Mouse (Mus musculus) limb, embryonic 15.5 days (tissue): Measurements from ENCODE around the gene Gal3st4. TPM values are rescaled to one million over a fixed set of nuclear protein-coding genes. Genes with fewer than 3 reads are reported as not detected.

ENCODE experiments used
- ATAC-seq: fragments of 200-750 bp; cut with Nextera tagmentation; 2 replicates; pipeline ENCODE4 v1.8.0; 2017; ENCODE audit warnings: low read depth, moderate TSS enrichment; ENCODE audit not compliant: insufficient number of reproducible peaks, low FRiP score, low TSS enrichment
- H3K27ac ChIP-seq: fragments of 300-500 bp; sonication (generic); 2 replicates; pipeline ENCODE4 v1.5.1; 2015; ENCODE audit warnings: moderate library complexity, mild to moderate bottlenecking, inconsistent platforms
- H3K27me3 ChIP-seq: fragments of 300-500 bp; sonication (generic); 2 replicates; pipeline ENCODE4 v1.6.1; 2015; ENCODE audit warnings: inconsistent platforms
- H3K36me3 ChIP-seq: fragments of 300-500 bp; sonication (generic); 2 replicates; pipeline ENCODE4 v1.6.1; 2015; ENCODE audit warnings: inconsistent platforms
- H3K4me1 ChIP-seq: fragments of 300-500 bp; sonication (generic); 2 replicates; pipeline ENCODE4 v1.6.1; 2015; ENCODE audit warnings: inconsistent platforms
- H3K4me2 ChIP-seq: fragments of 300-500 bp; sonication (generic); 2 replicates; pipeline ENCODE4 v1.6.1; 2015; ENCODE audit warnings: mild to moderate bottlenecking, inconsistent platforms
- H3K4me3 ChIP-seq: fragments of 300-500 bp; sonication (generic); 2 replicates; pipeline ENCODE4 v1.5.1; 2015; ENCODE audit warnings: mild to moderate bottlenecking, inconsistent platforms
- H3K9ac ChIP-seq: fragments of 300-500 bp; sonication (generic); 2 replicates; pipeline ENCODE4 v1.6.1; 2015; ENCODE audit warnings: inconsistent platforms
- H3K9me3 ChIP-seq: fragments of 300-500 bp; sonication (generic); 2 replicates; pipeline ENCODE4 v1.6.1; 2016; ENCODE audit warnings: inconsistent platforms
- WGBS: fragments of 180-500 bp; shearing (Covaris S2); methylation state at CpG from one replicate; pipeline ENCODE4 v1.1.7; 2015; 5-methylcytosine and 5-hydroxymethylcytosine counted together
- polyA plus RNA-seq: library from polyadenylated mRNA; unstranded; fragments of >200 nt; fragmentation: Nextera tagmentation; extraction: Ambion mirVana; gene quantifications from 2 replicates; pipeline ENCODE4 v1.2.1, GENCODE M21; 2015

Gal3st4 gene
- 5.1 and 5.3 TPM in 2 replicates for polyA plus RNA-seq

- ATAC-seq, result no peak; the same call in 1 of the 2 replicates
- Histone ChIP-seq H3K4me2 (peak within 1 kb of the TSS; percentile 42), H3K4me1 (peaks cover 38% of the 10 kb centered on the region), H3K36me3 (peaks cover 12% of the 10 kb centered on the region; the same call in 1 of the 2 replicates), H3K27ac (peak within 1 kb of the TSS; percentile 80), H3K9me3 (no peaks in the 10 kb centered on the region), H3K27me3 (no peaks in the 10 kb centered on the region), H3K9ac (0 out of 2 replicates have a peak within 1 kb of the TSS, but pooled peaks have one; percentile 7), H3K4me3 (peak within 1 kb of the TSS; percentile 27)
- 2% methylated on average over 12 of the region's 12 CpGs for WGBS
These were observed at the start of gene Gal3st4 for GRCm38 (mm10) chr5:138272409-138272923. Gal3st4 (minus strand) TSS chr5:138272840.

GRCm38 (mm10) chr5:138312795-138313194 lies 40.2 kb upstream of the Gal3st4 start:
- H3K27ac ChIP-seq, result no peak overlapping the region
- no peak for ATAC-seq
- no peaks in the 10 kb centered on the region for H3K36me3 ChIP-seq
- no peaks in the 10 kb centered on the region for H3K4me1 ChIP-seq
- no peak overlapping the region for H3K4me3 ChIP-seq
- H3K9ac ChIP-seq, result no peak overlapping the region
- H3K27me3 ChIP-seq, result no peaks in the 10 kb centered on the region
- no peaks in the 10 kb centered on the region for H3K9me3 ChIP-seq
- WGBS, result 79% methylated on average over 3 of the region's 3 CpGs
- no peak overlapping the region for H3K4me2 ChIP-seq

- Histone ChIP-seq H3K36me3 (no peaks in the 10 kb centered on the region), H3K27me3 (no peaks in the 10 kb centered on the region), H3K9ac (no peak overlapping the region), H3K4me3 (no peak overlapping the region), H3K4me1 (no peaks in the 10 kb centered on the region), H3K27ac (no peak overlapping the region), H3K4me2 (no peak overlapping the region), H3K9me3 (no peaks in the 10 kb centered on the region)
- ATAC-seq, result no peak
- WGBS, result 76% methylated on average over 2 of the region's 2 CpGs
These were observed 27.0 kb upstream of the Gal3st4 start for GRCm38 (mm10) chr5:138299613-138300012.

GRCm38 (mm10) chr5:138294158-138294557 lies 21.5 kb upstream of the Gal3st4 start:
- H3K27ac ChIP-seq, result no peak overlapping the region
- no peaks in the 10 kb centered on the region for H3K9me3 ChIP-seq
- no peaks in the 10 kb centered on the region for H3K4me1 ChIP-seq
- no peak overlapping the region for H3K9ac ChIP-seq
- no peaks in the 10 kb centered on the region for H3K27me3 ChIP-seq
- H3K36me3 ChIP-seq, result no peaks in the 10 kb centered on the region
- ATAC-seq, result no peak
- no peak overlapping the region for H3K4me3 ChIP-seq
- H3K4me2 ChIP-seq, result no peak overlapping the region

GRCm38 (mm10) chr5:138291638-138292037 lies 19.0 kb upstream of the Gal3st4 start:
- H3K36me3 ChIP-seq, result no peaks in the 10 kb centered on the region
- no peak overlapping the region for H3K27ac ChIP-seq
- no peak overlapping the region for H3K9ac ChIP-seq
- no peak overlapping the region for H3K4me3 ChIP-seq
- no peaks in the 10 kb centered on the region for H3K9me3 ChIP-seq
- no peak overlapping the region for H3K4me2 ChIP-seq
- ATAC-seq, result no peak
- no peaks in the 10 kb centered on the region for H3K27me3 ChIP-seq
- no peaks in the 10 kb centered on the region for H3K4me1 ChIP-seq
- WGBS, result 74% methylated on average over 1 of the region's 1 CpGs

GRCm38 (mm10) chr5:138287861-138288260 lies 15.2 kb upstream of the Gal3st4 start:
- H3K4me2 ChIP-seq, result no peak overlapping the region
- H3K9me3 ChIP-seq, result no peaks in the 10 kb centered on the region
- H3K9ac ChIP-seq, result no peak overlapping the region
- WGBS, result 72% methylated on average over 3 of the region's 3 CpGs
- no peaks in the 10 kb centered on the region for H3K27me3 ChIP-seq
- no peaks in the 10 kb centered on the region for H3K4me1 ChIP-seq
- H3K4me3 ChIP-seq, result no peak overlapping the region
- ATAC-seq, result no peak
- H3K36me3 ChIP-seq, result no peaks in the 10 kb centered on the region
- no peak overlapping the region for H3K27ac ChIP-seq

GRCm38 (mm10) chr5:138283540-138283939 lies 10.9 kb upstream of the Gal3st4 start:
- no peaks in the 10 kb centered on the region for H3K36me3 ChIP-seq
- WGBS, result 63% methylated on average over 1 of the region's 1 CpGs
- H3K4me2 ChIP-seq, result no peak overlapping the region

GRCm38 (mm10) chr5:138281798-138282197 lies 9.2 kb upstream of the Gal3st4 start:
- peaks cover 11% of the 10 kb centered on the region; the same call in 1 of the 2 replicates for H3K36me3 ChIP-seq
- peaks cover 21% of the 10 kb centered on the region for H3K4me1 ChIP-seq
- no peaks in the 10 kb centered on the region for H3K9me3 ChIP-seq
- no peaks in the 10 kb centered on the region for H3K27me3 ChIP-seq
- no peak overlapping the region for H3K4me2 ChIP-seq
- no peak overlapping the region for H3K9ac ChIP-seq
- 74% methylated on average over 2 of the region's 2 CpGs for WGBS
- no peak overlapping the region for H3K27ac ChIP-seq
- no peak overlapping the region for H3K4me3 ChIP-seq
- ATAC-seq, result no peak

More at GRCm38 (mm10) chr5:138283540-138283939, 10.9 kb upstream of the Gal3st4 start:
- no peaks in the 10 kb centered on the region for H3K9me3 ChIP-seq
- H3K27me3 ChIP-seq, result no peaks in the 10 kb centered on the region
- H3K4me3 ChIP-seq, result no peak overlapping the region
- H3K27ac ChIP-seq, result no peak overlapping the region
- no peak overlapping the region for H3K9ac ChIP-seq
- peaks cover 13% of the 10 kb centered on the region for H3K4me1 ChIP-seq
- ATAC-seq, result no peak

GRCm38 (mm10) chr5:138280829-138281228 lies 8.2 kb upstream of the Gal3st4 start:
- Histone ChIP-seq H3K4me1 (peaks cover 30% of the 10 kb centered on the region), H3K4me2 (no peak overlapping the region), H3K27me3 (no peaks in the 10 kb centered on the region), H3K36me3 (peaks cover 14% of the 10 kb centered on the region; the same call in 1 of the 2 replicates), H3K27ac (no peak overlapping the region), H3K4me3 (no peak overlapping the region), H3K9ac (no peak overlapping the region), H3K9me3 (no peaks in the 10 kb centered on the region)
- 91% methylated on average over 15 of the region's 15 CpGs for WGBS
- no peak for ATAC-seq

GRCm38 (mm10) chr5:138280425-138280768 lies 7.8 kb upstream of the Gal3st4 start:
- 23% methylated on average over 26 of the region's 26 CpGs for WGBS
- Histone ChIP-seq H3K4me1 (peaks cover 35% of the 10 kb centered on the region), H3K4me3 (peak overlapping the region; percentile 61), H3K27ac (no peak overlapping the region), H3K36me3 (peaks cover 14% of the 10 kb centered on the region; the same call in 1 of the 2 replicates), H3K9ac (no peak overlapping the region), H3K9me3 (no peaks in the 10 kb centered on the region), H3K4me2 (peak overlapping the region; percentile 82), H3K27me3 (no peaks in the 10 kb centered on the region)
- no peak for ATAC-seq

- peak within 1 kb of the TSS; percentile 61 for H3K4me3 ChIP-seq
- H3K36me3 ChIP-seq, result peaks cover 14% of the 10 kb centered on the region; the same call in 1 of the 2 replicates
- peak within 1 kb of the TSS; percentile 68 for H3K27ac ChIP-seq
- WGBS, result under 1% methylated on average over 56 of the region's 56 CpGs
- H3K4me2 ChIP-seq, result peak within 1 kb of the TSS; percentile 82
- peaks cover 39% of the 10 kb centered on the region for H3K4me1 ChIP-seq
- H3K9ac ChIP-seq, result peak within 1 kb of the TSS; percentile 63
- ATAC-seq, result peak; percentile 99
- no peaks in the 10 kb centered on the region for H3K9me3 ChIP-seq
- no peaks in the 10 kb centered on the region for H3K27me3 ChIP-seq
These were observed 7.2 kb upstream of the Gal3st4 start, which contains the start of the genes Gm43720, Gpc2 and Stag3 for GRCm38 (mm10) chr5:138279585-138280424. Gm43720 (minus strand) TSS chr5:138279958. Gpc2 (minus strand) TSS chr5:138280005. Stag3 (plus strand) TSS chr5:138280240.

GRCm38 (mm10) chr5:138277994-138278393 lies 5.4 kb upstream of the Gal3st4 start:
- Histone ChIP-seq H3K36me3 (peaks cover 18% of the 10 kb centered on the region; the same call in 1 of the 2 replicates), H3K4me2 (0 out of 2 replicates have a peak overlapping the region, but pooled peaks have one; percentile 82), H3K27ac (no peak overlapping the region), H3K4me1 (peaks cover 43% of the 10 kb centered on the region), H3K27me3 (no peaks in the 10 kb centered on the region), H3K9me3 (no peaks in the 10 kb centered on the region), H3K4me3 (no peak overlapping the region), H3K9ac (no peak overlapping the region)
- WGBS, result 85% methylated on average over 7 of the region's 7 CpGs
- no peak for ATAC-seq
